Mouse (Mus musculus) left cerebral cortex, postnatal 36 days (tissue): ENCODE measurements at regions not wholly inside any gene's neighbourhood (a gene's known extent, or its start where the extent isn't known, plus 50 kb on each side); places are given as distances from the start of the nearest gene placed in this dataset.
A peak's percentile ranks its signal among the peaks of the same experiment; 100 is the strongest.

Source experiments
- DNase-seq, 2 experiments: peaks; one replicate each; pipeline ENCODE4 v3.0.0; 2021 to 2022; ENCODE audit warnings: low spot score in 2 of 2, mixed read lengths in 1 of 2
- intact Hi-C: fragments of 180-260 bp; cut with DNase I; formaldehyde crosslinking; loops from one replicate; pipeline ENCODE4 v1.15.1; 2025

DNA sequence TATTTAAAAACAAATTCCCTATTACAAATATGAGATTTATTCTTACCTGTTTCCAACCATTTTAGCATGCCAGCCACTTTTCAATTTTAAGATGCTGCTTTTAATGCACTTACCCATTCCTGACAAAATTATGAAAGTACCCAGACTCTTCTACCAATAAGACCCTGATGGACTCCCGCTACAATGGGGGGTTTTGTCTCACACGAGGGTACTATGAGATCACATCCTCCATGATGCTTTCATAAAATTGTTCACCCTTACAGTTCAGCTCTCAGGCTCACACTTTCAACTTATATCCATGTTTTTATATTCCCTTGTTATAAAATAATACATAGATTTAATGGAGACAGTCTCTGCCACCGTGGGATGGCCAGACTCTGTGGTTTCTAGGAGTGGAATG, 68.1 kb upstream of the Adamts18 start:
- intact Hi-C loops = no loop called here
- no peak for DNase-seq

DNA sequence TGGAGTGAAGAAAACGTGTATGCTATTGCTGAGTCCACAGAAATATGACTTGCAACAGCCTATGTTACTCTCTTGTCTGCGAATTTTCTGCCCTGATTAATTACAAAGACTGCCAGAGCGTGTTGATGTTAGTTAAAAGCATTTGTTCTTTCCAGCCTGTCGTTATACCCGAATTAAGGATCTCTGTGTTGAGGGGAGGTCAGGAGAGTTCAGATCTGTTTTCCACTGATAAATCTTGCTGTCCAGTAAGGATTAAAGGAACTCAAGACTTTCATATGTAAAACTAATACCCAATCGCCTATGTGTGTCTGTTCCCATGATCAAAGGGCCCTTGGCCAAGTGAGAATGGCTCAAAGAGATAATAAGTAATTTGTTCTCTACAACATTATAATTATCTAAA, 68.7 kb upstream of the Adamts18 start:
- intact Hi-C loops = no loop called here
- no peak for DNase-seq

- DNase-seq = no peak
- intact Hi-C loops = loop anchor here (5.0 kb wide), 1 partner anchor 48 kb away; no protein-coding TSS in a partner anchor
Measured at GRCm38 (mm10) chr8:113920306-113920705, 71.8 kb upstream of the Adamts18 start.

DNA sequence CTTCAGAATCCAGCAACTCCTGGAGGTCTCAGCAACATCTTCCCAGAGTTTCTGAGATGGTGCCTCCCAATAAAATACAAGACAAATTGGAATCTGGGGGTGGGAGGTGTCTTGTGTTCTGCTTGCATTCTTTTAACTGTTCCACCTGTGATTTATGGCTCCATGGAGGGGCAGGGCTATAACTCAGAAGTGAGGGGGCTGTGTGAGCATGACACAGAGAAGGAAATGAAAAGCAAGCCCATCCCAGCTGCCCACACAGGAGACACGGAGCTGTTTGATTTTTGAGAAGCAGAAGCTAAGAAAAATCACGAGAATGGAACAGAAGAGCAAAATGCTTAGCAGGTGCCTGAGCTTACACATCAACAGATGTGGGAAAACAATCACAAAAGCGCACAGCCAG, 74.8 kb upstream of the Adamts18 start:
- intact Hi-C loops = loop anchor here (5.0 kb wide), 1 partner anchor 51 kb away; no protein-coding TSS in a partner anchor
- peak in 1 of 2 experiments; percentile 4 for DNase-seq

- intact Hi-C loops = no loop called here
- DNase-seq = no peak
Measured at GRCm38 (mm10) chr8:113953721-113954120, 105.2 kb upstream of the Adamts18 start.

DNA sequence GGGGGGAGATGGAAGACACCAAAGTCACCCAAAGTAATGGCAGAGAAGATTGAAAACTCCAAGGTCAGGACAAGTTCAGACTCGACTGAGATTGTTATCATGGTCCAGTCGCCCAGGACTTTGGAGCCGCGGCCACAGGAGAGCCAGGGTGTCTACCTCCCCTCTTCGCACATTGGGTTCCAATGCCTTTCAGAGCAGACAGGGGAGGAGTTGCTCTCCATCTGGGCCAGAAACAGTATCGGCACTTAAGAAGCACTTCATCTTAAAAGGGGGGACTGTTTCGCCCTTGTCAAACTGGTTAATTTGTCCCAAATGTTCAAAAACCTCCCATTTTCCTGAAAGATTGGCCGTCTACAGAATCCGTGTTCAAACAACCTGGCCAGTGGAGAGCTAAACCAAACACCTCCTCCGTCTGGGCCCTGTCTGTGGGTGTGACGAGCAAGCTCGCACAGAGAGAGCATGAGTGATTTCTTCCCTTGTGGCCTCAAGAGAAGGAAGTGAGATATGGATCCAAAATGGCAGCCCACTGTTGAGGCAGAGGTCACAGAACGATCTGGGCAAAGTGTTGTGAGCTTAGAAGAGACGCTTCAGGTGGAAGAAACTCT, 108.0 kb upstream of the Adamts18 start:
- DNase-seq = no peak
- intact Hi-C loops = no loop called here

GRCm38 (mm10) chr8:113957821-113958220, 109.3 kb upstream of the Adamts18 start:
- intact Hi-C loops = no loop called here
- DNase-seq = no peak

DNA sequence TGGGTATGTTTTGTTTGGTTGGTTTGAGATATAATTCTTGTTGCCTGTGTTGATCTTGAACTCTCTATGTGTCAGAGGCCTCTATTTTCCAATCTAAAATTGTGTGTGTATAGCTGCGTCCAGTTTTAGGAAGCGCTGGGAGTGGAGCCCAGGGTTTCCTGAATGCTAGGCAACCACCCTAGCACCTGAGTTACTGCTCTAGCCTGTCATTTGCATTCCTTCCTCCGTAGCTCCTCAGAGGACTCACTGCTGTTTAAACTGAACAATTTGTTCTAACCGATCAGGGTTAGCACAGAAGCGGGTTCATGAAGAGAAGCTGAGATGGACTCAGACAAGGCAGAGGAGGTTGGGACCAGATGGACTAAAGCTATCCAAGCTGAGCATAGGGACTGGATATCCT, 127.3 kb upstream of the Adamts18 start:
- intact Hi-C loops = no loop called here
- no peak for DNase-seq

DNA sequence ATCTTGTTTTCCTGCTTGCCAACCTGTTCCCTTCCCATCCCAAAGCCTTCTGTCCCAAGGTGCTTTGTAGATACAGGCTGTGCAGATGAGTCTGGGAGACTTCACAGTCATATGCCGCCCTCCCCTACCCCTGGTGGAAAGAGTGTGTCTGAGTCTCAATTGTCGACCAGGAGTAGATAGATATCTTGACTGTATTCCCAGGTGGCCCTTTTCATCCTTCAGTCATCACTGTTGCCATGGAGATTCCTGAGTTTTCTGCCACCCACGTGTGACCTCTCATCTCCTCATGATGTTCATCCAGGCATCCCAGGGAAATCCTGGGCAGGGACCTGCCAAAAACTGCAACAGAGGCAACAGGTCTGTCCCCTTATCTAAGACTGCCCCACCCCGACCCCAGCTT, 128.1 kb upstream of the Adamts18 start:
- intact Hi-C loops = no loop called here
- no peak for DNase-seq

GRCm38 (mm10) chr8:113977072-113977471, 128.5 kb upstream of the Adamts18 start:
- no peak for DNase-seq
- intact Hi-C loops = no loop called here

DNA sequence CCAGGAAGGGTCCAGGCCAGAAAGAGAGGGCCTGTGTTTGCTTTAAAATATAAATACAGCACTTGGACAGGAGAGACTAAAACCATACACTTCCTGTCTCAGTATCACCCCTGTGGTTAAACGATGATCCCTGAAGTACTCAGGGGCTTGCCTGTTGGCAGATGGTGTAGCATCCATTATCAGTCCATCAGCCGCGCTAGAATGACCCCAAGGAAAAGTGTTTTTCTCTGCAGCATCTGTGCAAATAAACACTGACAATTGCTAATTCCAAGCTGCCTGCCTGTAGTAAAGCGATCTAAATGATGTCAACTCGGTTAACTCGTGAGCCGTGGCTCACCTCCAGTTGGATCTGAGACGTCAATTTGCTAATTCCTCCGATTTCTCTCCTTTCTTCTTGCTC, 130.4 kb upstream of the Adamts18 start:
- intact Hi-C loops = no loop called here

GRCm38 (mm10) chr8:113979837-113980236, 131.3 kb upstream of the Adamts18 start:
- no peak for DNase-seq
- intact Hi-C loops = loop anchor here (5.0 to 10.0 kb wide), 2 partner anchors 128 to 215 kb away; no protein-coding TSS in a partner anchor

More for the DNA sequence above, 130.4 kb upstream of the Adamts18 start:
- DNase-seq = no peak

DNA sequence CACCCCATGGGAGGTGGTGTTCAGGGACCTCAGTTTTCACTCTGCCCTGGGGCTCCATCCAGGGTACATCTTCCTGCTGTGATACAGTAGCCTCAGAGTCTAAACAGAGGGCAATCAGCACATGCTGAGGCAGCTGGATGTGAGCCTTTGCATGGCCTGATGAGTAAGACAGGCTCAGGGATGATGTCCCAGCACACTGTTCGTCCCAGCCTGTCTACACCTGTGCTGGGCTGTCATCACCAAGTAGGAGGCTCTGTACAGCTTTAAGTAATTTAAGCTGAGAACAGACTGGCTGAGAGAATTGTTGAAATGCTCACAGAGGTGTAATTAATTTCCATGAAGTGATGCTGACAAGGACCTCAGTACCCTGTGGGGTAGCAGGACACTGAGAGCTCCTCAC, 132.8 kb upstream of the Adamts18 start:
- intact Hi-C loops = loop anchor here (5.0 to 10.0 kb wide), 2 partner anchors 129 to 217 kb away; no protein-coding TSS in a partner anchor
- DNase-seq = no peak

DNA sequence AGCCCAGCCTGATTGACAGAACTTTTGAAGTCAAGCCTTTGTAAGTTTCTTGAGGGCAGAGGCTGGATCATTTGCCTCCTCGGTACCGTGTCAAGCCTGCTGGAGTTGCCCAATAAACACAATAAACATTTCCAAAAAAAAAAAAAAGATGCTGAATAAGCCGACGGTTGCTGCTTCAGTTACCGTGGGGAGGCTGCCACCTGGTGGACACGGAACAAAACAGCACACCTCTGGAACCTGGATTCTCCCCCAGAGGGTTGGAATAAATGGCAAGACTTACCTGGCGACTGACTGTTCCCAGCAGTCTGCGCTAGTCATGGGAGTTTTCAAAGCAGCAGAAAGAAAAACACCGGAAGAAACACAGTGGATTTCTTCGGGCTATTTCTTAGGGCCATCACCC, 136.3 kb upstream of the Adamts18 start:
- intact Hi-C loops = loop anchor here (1.0 to 10.0 kb wide), 4 partner anchors 133 to 452 kb away; partner anchors contain the start of gene Wwox
- DNase-seq = peak; percentile 41 to 47

- DNase-seq = no peak
- intact Hi-C loops = loop anchor here (1.0 to 10.0 kb wide), 3 partner anchors 221 to 452 kb away; partner anchors contain the start of gene Wwox
Measured at GRCm38 (mm10) chr8:113985471-113985870, 136.9 kb upstream of the Adamts18 start.

DNA sequence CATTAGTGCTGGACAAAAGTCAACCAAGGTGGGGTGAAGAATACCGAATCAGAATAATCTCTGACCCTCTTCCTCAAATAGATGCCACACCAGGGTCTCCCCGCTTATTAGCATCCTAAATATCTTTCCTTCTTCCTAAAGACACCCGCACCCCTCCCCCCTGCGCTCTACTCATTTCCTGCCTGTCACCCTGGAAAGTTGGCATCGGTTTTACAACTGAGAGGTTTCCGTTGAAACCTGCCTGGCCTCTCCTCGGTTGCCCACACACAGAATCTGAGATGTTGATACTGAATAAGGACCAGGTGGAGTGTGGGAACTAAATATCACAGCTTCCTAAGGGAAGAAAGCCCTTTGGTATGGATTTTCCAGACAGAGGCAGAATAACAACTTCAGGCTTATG, 137.4 kb upstream of the Adamts18 start:
- intact Hi-C loops = loop anchor here (1.0 to 10.0 kb wide), 3 partner anchors 221 to 451 kb away; partner anchors contain the start of gene Wwox
- no peak for DNase-seq

GRCm38 (mm10) chr8:113990718-113991117, 142.2 kb upstream of the Adamts18 start:
- intact Hi-C loops = loop anchor here (5.0 kb wide), 1 partner anchor 72 kb away; no protein-coding TSS in a partner anchor
- DNase-seq = no peak

DNA sequence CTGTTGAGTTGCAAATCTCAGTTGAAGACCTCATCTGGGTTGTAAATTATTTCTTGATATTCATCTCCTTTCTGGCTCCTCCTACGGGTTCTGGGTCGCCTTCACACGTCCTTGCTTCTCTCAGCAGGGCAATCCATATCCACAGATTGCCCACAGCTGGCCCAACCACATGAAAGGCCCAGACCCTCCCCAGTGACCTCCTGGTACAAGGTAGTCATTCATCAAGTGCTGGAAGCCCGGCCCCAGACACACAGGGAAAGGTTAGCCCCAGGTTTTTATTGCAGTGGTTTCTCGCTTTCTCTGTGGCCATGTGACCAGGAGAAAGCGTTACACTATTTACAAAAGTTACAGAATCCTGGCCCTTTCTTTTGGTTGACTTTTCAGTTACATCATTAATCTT, 134.5 kb upstream of the Nudt7 start:
- intact Hi-C loops = no loop called here
- DNase-seq = no peak

DNA sequence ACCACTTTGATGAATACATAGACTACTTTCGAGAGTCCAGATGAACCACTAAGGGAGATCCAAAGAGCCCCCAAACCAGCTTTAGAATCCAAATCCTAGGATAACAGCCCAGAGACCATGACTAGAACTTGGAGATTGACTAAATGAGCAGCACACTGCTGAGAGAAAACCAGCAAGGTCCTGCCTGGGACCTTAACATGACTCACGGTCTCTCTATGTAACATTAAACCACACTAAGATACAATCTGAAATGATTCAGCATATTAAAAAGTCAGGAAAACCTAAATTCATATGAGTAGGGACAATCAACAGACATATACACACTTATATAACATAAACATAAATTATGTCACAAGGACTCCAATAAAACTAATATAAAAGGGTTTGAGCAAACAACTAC, 131.7 kb upstream of the Nudt7 start:
- DNase-seq = no peak
- intact Hi-C loops = no loop called here

GRCm38 (mm10) chr8:114004436-114004835, 128.9 kb upstream of the Nudt7 start:
- intact Hi-C loops = no loop called here
- no peak for DNase-seq

DNA sequence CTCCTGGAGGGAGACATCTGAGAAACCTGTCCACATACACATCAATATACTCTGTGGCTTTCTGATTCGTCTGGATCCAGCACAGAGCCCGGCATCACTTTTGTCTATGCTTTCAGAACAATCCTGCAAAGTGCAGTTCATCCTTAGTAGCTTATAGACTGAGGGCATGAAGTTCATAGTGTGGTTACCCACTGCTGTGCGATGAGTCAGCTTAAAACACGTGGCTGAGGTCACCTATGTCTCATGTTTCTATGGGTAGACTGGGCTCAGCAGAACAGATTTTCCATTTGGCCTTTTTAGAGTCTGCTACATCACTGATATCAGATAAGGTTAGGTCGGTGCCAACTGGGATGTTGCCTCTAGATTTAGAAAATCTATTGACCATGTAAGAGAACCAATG, 126.8 kb upstream of the Nudt7 start:
- intact Hi-C loops = no loop called here
- DNase-seq = no peak

DNA sequence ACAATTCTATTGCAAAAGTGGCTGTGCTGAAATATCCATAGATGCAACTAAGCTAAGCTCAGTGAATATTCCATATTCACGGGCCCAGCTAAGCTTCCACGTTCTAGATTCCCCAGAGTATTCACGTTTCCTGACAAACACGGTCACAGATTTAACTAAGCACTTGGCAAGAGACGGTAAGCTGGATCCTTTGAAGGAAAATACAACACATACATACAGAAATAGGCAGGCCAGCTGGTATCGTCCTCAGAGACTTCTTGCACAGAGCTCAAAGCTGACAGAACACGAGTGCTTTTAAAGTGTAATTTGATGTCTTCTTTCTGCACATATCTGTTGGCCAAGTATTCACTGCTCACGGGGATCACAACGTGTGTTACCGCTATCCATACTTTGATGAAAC, 126.3 kb upstream of the Nudt7 start:
- intact Hi-C loops = no loop called here
- peak; percentile 38 to 49 for DNase-seq
